Mouse (Mus musculus) forebrain, embryonic 14.5 days (tissue): ENCODE data around the gene Fam78b. TPM values are rescaled to one million over a fixed set of nuclear protein-coding genes. Genes with fewer than 3 reads are reported as not detected.

Experiments
- ATAC-seq: fragments of 200-750 bp; cut with Nextera tagmentation; 2 replicates; pipeline ENCODE4 v1.8.0; 2017; ENCODE audit warnings: mild to moderate bottlenecking, moderate library complexity
- DNase-seq: peaks from one replicate; pipeline ENCODE4 v3.0.0-alpha.2; 2015; ENCODE audit warnings: low spot score
- H3K27ac ChIP-seq: fragments of 300-500 bp; sonication (generic); 2 replicates; pipeline ENCODE4 v1.5.1; 2014; ENCODE audit warnings: low read depth, mild to moderate bottlenecking, control low read depth, low read length, moderate library complexity
- H3K27me3 ChIP-seq: fragments of 300-500 bp; sonication (generic); replicated peaks from 2 replicates; pipeline ENCODE4 v1.6.1; 2014; ENCODE audit warnings: low read length, control low read depth, mixed read lengths; ENCODE audit not compliant: control insufficient read depth, insufficient read depth
- H3K36me3 ChIP-seq: fragments of 300-500 bp; sonication (generic); 2 replicates; pipeline ENCODE4 v1.6.1; 2014; ENCODE audit warnings: low read length, control low read depth; ENCODE audit not compliant: control insufficient read depth, insufficient read depth
- H3K4me1 ChIP-seq: fragments of 300-500 bp; sonication (generic); 2 replicates; pipeline ENCODE4 v1.6.1; 2014; ENCODE audit warnings: antibody characterized with exemption, low read length, control low read depth; ENCODE audit not compliant: control insufficient read depth, insufficient read depth
- H3K4me2 ChIP-seq: fragments of 300-500 bp; sonication (generic); 2 replicates; pipeline ENCODE4 v1.6.1; 2014; ENCODE audit warnings: mild to moderate bottlenecking, control low read depth, low read length
- H3K4me3 ChIP-seq: fragments of 300-500 bp; sonication (generic); 2 replicates; pipeline ENCODE4 v1.5.1; 2014; ENCODE audit warnings: low read depth, low read length, control low read depth
- H3K9ac ChIP-seq: fragments of 300-500 bp; sonication (generic); 2 replicates; pipeline ENCODE4 v1.6.1; 2014; ENCODE audit warnings: mild to moderate bottlenecking, low read length, control low read depth, moderate library complexity
- H3K9me3 ChIP-seq: fragments of 300-500 bp; sonication (generic); replicated peaks from 2 replicates; pipeline ENCODE4 v1.6.1; 2016; ENCODE audit warnings: low read length, control low read depth, mixed read lengths; ENCODE audit not compliant: control insufficient read depth
- WGBS: fragments of 180-500 bp; shearing (Covaris S2); extraction: QIAGEN DNeasy Blood & Tissue Kit; methylation state at CpG from one replicate; pipeline ENCODE4 v1.1.7; 2014; 5-methylcytosine and 5-hydroxymethylcytosine counted together
- polyA plus RNA-seq: library from polyadenylated mRNA; unstranded; fragments of >200 nt; fragmentation: Nextera tagmentation; extraction: Ambion mirVana; gene quantifications from 2 replicates; pipeline ENCODE4 v1.2.1, GENCODE M21; 2014

The Fam78b gene
- polyA plus RNA-seq, 1 experiment from 2014 or later, result 5.9 TPM

- Histone ChIP-seq H3K27ac (peak overlapping the region; percentile 40; the same call in 1 of the 2 replicates), H3K4me3 (no peak overlapping the region), H3K36me3 (no peaks in the 10 kb centered on the region), H3K4me2 (no peak overlapping the region), H3K27me3 (no peaks in the 10 kb centered on the region), H3K9me3 (no peaks in the 10 kb centered on the region), H3K4me1 (peaks cover 15% of the 10 kb centered on the region), H3K9ac (no peak overlapping the region)
- DNase-seq, result peak; percentile 67
- peak; percentile 57 for ATAC-seq
- 41% methylated on average over 9 of the region's 9 CpGs for WGBS
Observed at GRCm38 (mm10) chr1:167022001-167022424, 20.8 kb downstream of the Fam78b start.

GRCm38 (mm10) chr1:167022541-167023121 lies 21.4 kb downstream of the Fam78b start:
- no peak overlapping the region for H3K4me3 ChIP-seq
- peak; percentile 79 for ATAC-seq
- H3K27ac ChIP-seq, result peak overlapping the region; percentile 59; the same call in 1 of the 2 replicates
- H3K4me2 ChIP-seq, result 0 out of 2 replicates have a peak overlapping the region, but pooled peaks have one; percentile 5
- 24% methylated on average over 7 of the region's 8 CpGs for WGBS
- peak; percentile 81 for DNase-seq
- no peaks in the 10 kb centered on the region for H3K36me3 ChIP-seq
- H3K27me3 ChIP-seq, result no peaks in the 10 kb centered on the region
- no peaks in the 10 kb centered on the region for H3K9me3 ChIP-seq
- H3K4me1 ChIP-seq, result peaks cover 15% of the 10 kb centered on the region
- H3K9ac ChIP-seq, result no peak overlapping the region

GRCm38 (mm10) chr1:167023794-167024193 lies 22.6 kb downstream of the Fam78b start:
- Histone ChIP-seq H3K9ac (no peak overlapping the region), H3K36me3 (no peaks in the 10 kb centered on the region), H3K4me3 (no peak overlapping the region), H3K4me1 (peaks cover 15% of the 10 kb centered on the region), H3K27me3 (no peaks in the 10 kb centered on the region), H3K27ac (no peak overlapping the region), H3K4me2 (no peak overlapping the region), H3K9me3 (0 out of 2 replicates have a peak, but pooled peaks cover 1% of the 10 kb centered on the region)
- DNase-seq, result peak; percentile 53
- peak; percentile 32; the same call in 1 of the 2 replicates for ATAC-seq
- WGBS, result 47% methylated on average over 11 of the region's 11 CpGs

- Histone ChIP-seq H3K27ac (no peak overlapping the region), H3K27me3 (no peaks in the 10 kb centered on the region), H3K4me2 (no peak overlapping the region), H3K36me3 (no peaks in the 10 kb centered on the region), H3K9ac (no peak overlapping the region), H3K9me3 (0 out of 2 replicates have a peak, but pooled peaks cover 2% of the 10 kb centered on the region), H3K4me1 (peaks cover 15% of the 10 kb centered on the region), H3K4me3 (no peak overlapping the region)
- ATAC-seq (no peak), DNase-seq (no peak)
- WGBS, result 78% methylated on average over 4 of the region's 4 CpGs
Observed at GRCm38 (mm10) chr1:167024961-167025360, 23.7 kb downstream of the Fam78b start.

GRCm38 (mm10) chr1:167032046-167032648 lies 30.9 kb downstream of the Fam78b start:
- no peaks in the 10 kb centered on the region for H3K36me3 ChIP-seq
- H3K9ac ChIP-seq, result no peak overlapping the region
- WGBS, result 42% methylated on average over 13 of the region's 13 CpGs
- H3K27me3 ChIP-seq, result no peaks in the 10 kb centered on the region
- 0 out of 2 replicates have a peak, but pooled peaks cover 2% of the 10 kb centered on the region for H3K4me1 ChIP-seq
- ATAC-seq (peak; percentile 63), DNase-seq (peak; percentile 63)
- peak overlapping the region; percentile 48; the same call in 1 of the 2 replicates for H3K27ac ChIP-seq
- 0 out of 2 replicates have a peak, but pooled peaks cover 2% of the 10 kb centered on the region for H3K9me3 ChIP-seq
- H3K4me3 ChIP-seq, result no peak overlapping the region
- H3K4me2 ChIP-seq, result no peak overlapping the region

GRCm38 (mm10) chr1:167034435-167034834 lies 33.2 kb downstream of the Fam78b start:
- Histone ChIP-seq H3K36me3 (no peaks in the 10 kb centered on the region), H3K27ac (no peak overlapping the region), H3K4me2 (no peak overlapping the region), H3K27me3 (no peaks in the 10 kb centered on the region), H3K9ac (no peak overlapping the region), H3K9me3 (no peaks in the 10 kb centered on the region), H3K4me3 (no peak overlapping the region), H3K4me1 (0 out of 2 replicates have a peak, but pooled peaks cover 2% of the 10 kb centered on the region)
- ATAC-seq (no peak), DNase-seq (no peak)
- 86% methylated on average over 1 of the region's 1 CpGs for WGBS

- DNase-seq, result no peak
- Histone ChIP-seq H3K4me3 (no peak overlapping the region), H3K4me1 (peaks cover 10% of the 10 kb centered on the region; the same call in 1 of the 2 replicates), H3K9me3 (no peaks in the 10 kb centered on the region), H3K27me3 (no peaks in the 10 kb centered on the region), H3K36me3 (no peaks in the 10 kb centered on the region), H3K27ac (no peak overlapping the region), H3K9ac (no peak overlapping the region), H3K4me2 (no peak overlapping the region)
- no peak for ATAC-seq
- 84% methylated on average over 6 of the region's 6 CpGs for WGBS
Observed at GRCm38 (mm10) chr1:167042558-167042957, 41.3 kb downstream of the Fam78b start.

GRCm38 (mm10) chr1:167046169-167046927 lies 45.1 kb downstream of the Fam78b start:
- ATAC-seq, result peak; percentile 56; the same call in 1 of the 2 replicates
- no peak overlapping the region for H3K9ac ChIP-seq

More at GRCm38 (mm10) chr1:167046169-167046927, 45.1 kb downstream of the Fam78b start:
- H3K9me3 ChIP-seq, result no peaks in the 10 kb centered on the region
- 53% methylated on average over 10 of the region's 10 CpGs for WGBS
- peak; percentile 22 for DNase-seq
- no peak overlapping the region for H3K4me3 ChIP-seq
- H3K4me1 ChIP-seq, result peaks cover 10% of the 10 kb centered on the region; the same call in 1 of the 2 replicates
- H3K4me2 ChIP-seq, result no peak overlapping the region
- H3K27me3 ChIP-seq, result no peaks in the 10 kb centered on the region
- H3K27ac ChIP-seq, result no peak overlapping the region
- H3K36me3 ChIP-seq, result no peaks in the 10 kb centered on the region
